In genomic region chr1:184244296-184244695, GRCm38 (mm10) we compare ENCODE assay signal across 10 mouse cellular contexts.
DNase-seq lines count a peak whose midpoint lies in the region; ATAC-seq lines count a peak whose summit lies in the region.
"Had no signal": no experiment of that assay in that cellular context is flagged by ENCODE, and none has a peak within 500 bp of the region (broad histone marks: within the 10 kb centered on the region; RNA-seq: fewer than 3 reads in every experiment).

No protein-coding gene starts in this region.

- no peaks in the 10 kb centered on the region for H3K27me3 ChIP-seq in intestine, embryonic 16.5 days (replicated peaks; ENCODE audit: control insufficient read depth, insufficient read depth, low read length)
- no peaks in the 10 kb centered on the region for H3K27me3 ChIP-seq in hindbrain, embryonic 12.5 days

- no peaks in the 10 kb centered on the region; the same call in 1 of the 2 replicates for H3K4me1 ChIP-seq in intestine, embryonic 16.5 days (ENCODE audit: control insufficient read depth, insufficient read depth, low read length)
- H3K4me1 ChIP-seq in hindbrain, embryonic 12.5 days: no peaks in the 10 kb centered on the region

- H3K4me2 ChIP-seq in intestine, embryonic 16.5 days (ENCODE audit: low read depth, low read length): peak overlapping the region; percentile 43
- no peak overlapping the region for H3K4me2 ChIP-seq in hindbrain, embryonic 12.5 days (replicated peaks)

- no peaks in the 10 kb centered on the region for H3K36me3 ChIP-seq in intestine, embryonic 16.5 days (ENCODE audit: control insufficient read depth, insufficient read depth, low read length)
- no peaks in the 10 kb centered on the region for H3K36me3 ChIP-seq in hindbrain, embryonic 12.5 days

- 51% methylated on average over 9 of the region's 9 CpGs for WGBS in intestine, embryonic 16.5 days
- 82% methylated on average over 9 of the region's 9 CpGs for WGBS in hindbrain, embryonic 12.5 days

- no peak overlapping the region for H3K4me3 ChIP-seq in intestine, embryonic 16.5 days (ENCODE audit: low read length)
- no peak overlapping the region for H3K4me3 ChIP-seq in hindbrain, embryonic 12.5 days
- H3K4me3 ChIP-seq: heart, adult 2 months had no signal

- H3K9ac ChIP-seq in intestine, embryonic 16.5 days (ENCODE audit: low read depth, low read length): peak overlapping the region; percentile 34; the same call in 1 of the 2 replicates
- no peak overlapping the region for H3K9ac ChIP-seq in hindbrain, embryonic 12.5 days

- no peaks in the 10 kb centered on the region for H3K9me3 ChIP-seq in intestine, embryonic 16.5 days (ENCODE audit: control insufficient read depth, low read length)
- no peaks in the 10 kb centered on the region for H3K9me3 ChIP-seq in hindbrain, embryonic 12.5 days (replicated peaks)

- peak; percentile 65 for ATAC-seq in intestine, embryonic 16.5 days
- ATAC-seq in hindbrain, embryonic 12.5 days (ENCODE audit: low FRiP score): no peak

- H3K27ac ChIP-seq in intestine, embryonic 16.5 days (ENCODE audit: low read length): peak overlapping the region; percentile 78
- H3K27ac ChIP-seq in hindbrain, embryonic 12.5 days: no peak overlapping the region
- H3K27ac ChIP-seq: heart, adult 2 months had no signal

- peak; percentile 19 to 33 for DNase-seq in kidney, postnatal 4 days
- no peak for DNase-seq in kidney, postnatal 36 days
- DNase-seq in gastrocnemius, adult 18-20 months (ENCODE audit: low spot score): peak; percentile 73
- DNase-seq in skeletal muscle tissue, adult 2 months (ENCODE audit: low read depth, low spot score): peak; percentile 89
- no peak for DNase-seq in heart, adult 18-20 months
- DNase-seq: adrenal gland, postnatal 10 days; heart, adult 2 months; heart, postnatal 4 days had no signal

Comparison
In these comparisons a context has a peak if more than half of its experiments do, and no peak if none do; other contexts are left out.
1. DNase-seq: peak in kidney, postnatal 4 days (2 of 2), gastrocnemius, adult 18-20 months (single experiment) and skeletal muscle tissue, adult 2 months (single experiment); none in kidney, postnatal 36 days (0 of 2) and heart, adult 18-20 months (0 of 2).